Mouse (Mus musculus): ENCODE measurements around the gene Bach2.

The Bach2 gene
- long read RNA-seq, experiment 1, result 0 reads
- long read RNA-seq, experiment 2, partial matches to known transcripts, result 0 of 1 reads
- long read RNA-seq, experiment 2, other reads (novel, unspliced or antisense), result 1 of 1 reads

DNA sequence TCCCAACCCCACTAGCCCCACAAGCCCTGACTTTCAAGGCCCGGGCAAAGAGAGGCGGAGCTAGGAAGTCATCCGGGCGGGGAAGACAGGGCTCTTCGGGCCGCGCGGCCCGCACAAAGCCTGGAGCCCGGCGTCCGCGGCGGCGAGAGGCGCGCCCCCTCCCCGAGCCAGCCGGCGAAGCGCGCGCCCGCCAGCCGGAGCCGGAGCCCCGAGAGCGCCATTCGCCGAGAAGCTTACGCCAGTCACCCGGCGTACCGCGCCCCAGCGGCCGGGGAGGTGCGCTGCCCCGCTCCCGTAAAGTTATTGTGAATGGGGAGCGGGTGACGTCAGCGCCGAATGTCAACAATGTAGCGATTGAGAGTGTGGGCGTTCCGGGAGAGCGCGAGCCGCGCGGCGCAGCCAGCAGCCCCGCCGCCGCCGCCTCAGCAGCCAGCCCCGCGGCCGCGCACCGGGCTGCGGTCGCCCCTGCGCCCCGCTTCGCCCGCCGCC, at the start of gene Bach2:
TSS of gene Bach2 (plus strand) at position 439 of the 489 bp plus-strand sequence.
- intact Hi-C loops (cut with DNase I), result no loop called here

DNA sequence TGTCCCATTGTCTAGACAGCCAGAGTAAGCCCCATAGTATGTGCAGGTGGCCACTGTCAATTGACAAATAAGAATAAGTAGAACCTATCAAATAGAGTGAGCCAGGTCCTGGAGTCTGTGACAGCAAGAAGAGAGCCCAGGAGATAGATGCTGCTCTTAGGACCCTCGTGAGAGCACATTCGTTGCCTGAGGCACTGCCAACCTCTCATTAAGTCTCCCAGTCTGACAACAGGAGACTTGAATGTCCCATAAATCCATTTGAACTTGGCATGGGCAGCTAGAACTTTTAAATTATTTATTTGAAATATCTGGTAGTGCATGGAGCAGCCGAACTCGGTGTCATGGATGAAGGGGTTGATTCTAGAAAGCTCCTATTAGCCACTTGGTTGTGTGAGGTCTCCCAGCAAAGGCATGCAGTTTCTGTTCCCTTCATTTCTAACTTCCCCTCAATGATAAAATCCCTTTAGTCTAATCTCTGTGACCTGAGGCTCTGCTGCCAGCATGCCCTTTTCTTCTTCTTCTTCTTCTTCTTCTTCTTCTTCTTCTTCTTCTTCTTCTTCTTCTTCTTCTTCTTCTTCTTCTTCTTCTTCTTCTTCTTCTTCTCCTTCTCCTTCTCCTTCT, 49.1 kb upstream of the Bach2 start:
- intact Hi-C loops (cut with DNase I), result no loop called here

DNA sequence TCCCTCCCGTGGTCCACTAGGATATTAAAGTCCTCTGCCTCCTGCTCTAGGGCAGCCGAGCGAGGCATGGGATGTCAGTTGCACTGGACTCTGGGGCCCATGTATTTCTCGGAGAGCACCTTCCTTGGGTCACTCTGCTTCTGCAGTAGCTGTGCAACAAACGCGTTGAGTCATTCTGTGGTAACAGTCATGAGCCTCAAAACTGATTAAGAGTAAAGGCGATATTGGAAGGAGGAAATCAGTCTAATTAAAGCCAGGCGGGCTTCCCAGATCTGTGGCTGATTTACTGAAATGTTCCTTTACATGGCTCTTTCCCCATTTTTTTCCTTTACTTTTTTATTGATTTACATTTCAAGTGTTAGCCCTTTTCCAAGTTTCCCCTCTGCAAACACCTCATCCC, 48.1 kb upstream of the Bach2 start:
- intact Hi-C loops (cut with DNase I), result no loop called here

DNA sequence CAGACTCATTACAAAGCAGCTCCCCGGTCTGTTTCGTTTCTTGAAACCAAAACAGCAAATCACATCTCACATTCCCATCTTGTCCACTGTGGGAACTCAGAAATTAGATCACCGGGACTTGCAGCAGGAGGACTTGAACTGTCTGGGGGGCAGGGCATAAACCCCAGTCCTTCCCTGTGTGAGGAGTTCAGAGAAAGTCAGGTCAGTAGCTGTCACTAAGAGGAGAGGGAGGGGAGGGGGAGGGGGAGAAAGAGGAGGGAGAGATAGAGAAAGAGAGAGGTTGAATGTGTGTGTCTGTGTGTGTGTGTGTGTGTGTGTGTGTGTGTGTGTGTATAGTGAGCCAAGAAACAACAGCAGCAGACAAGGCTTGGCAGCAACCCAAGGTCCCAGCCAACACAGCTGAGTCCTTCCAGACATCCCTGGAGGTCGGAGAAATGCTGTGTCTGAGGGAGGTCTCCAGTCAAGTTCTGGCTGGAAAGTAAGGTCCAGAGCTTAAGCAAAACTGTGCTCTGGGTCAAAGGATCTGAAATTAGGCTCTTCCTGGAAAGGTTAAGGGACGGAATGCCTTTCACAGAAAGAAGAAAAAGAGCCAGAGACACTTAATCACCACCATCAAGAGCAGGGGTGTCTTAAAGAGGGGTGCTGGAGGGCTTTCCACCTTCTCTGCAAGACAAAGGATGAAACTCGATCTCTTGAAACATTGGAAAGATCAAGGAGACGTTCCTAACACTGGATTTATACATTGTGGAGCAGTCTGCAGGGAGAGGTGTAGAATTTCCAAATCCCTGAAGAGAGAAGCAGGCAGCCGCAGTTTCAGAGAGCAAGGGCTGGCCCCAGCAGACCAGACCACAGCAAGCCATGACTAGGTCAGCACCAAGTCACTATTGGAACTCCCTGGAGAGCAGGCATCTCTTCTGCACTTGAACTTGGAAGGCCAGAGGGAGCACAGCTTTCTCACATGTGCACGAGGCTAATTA, 42.4 kb upstream of the Bach2 start:
- intact Hi-C loops (cut with DNase I), result no loop called here

DNA sequence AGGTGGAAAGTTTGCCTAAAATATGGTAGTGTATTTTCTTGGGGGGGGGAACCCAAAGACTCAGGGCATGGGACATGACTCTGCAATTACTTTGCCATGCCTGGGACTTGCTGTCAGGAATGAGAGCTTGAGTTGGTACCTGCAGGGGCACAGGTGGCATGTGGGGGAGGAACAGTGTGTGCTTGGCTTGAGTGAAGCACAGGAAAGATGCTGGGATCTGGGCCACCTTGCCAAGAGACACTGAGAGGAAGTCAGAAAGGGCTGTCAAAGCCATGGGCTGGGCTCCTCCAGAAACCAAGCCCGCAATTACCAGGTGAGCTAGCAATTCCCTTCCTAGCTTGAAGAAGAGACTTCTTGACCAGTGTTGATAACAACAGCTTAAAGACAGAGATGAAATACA, 40.6 kb upstream of the Bach2 start:
- intact Hi-C loops (cut with DNase I), result no loop called here

DNA sequence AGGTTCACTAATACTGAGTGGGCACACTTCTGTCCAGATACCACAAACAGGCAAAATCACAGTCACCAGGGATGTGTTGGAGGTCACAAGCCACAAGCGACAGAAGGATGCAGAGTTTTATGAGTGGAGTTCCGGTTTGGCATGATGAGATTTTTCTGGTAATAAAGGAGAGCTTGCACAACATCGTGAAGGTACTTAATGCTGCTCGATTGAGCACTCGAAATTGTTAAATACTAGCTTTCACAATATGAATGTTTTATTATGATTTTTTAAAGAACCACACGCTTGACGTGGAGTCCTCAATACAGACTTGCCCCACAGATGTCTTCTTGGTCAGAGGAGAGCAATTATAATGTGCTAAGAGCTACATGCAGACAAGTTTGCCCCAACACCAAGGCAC, 40.0 kb upstream of the Bach2 start:
- intact Hi-C loops (cut with DNase I), result no loop called here

DNA sequence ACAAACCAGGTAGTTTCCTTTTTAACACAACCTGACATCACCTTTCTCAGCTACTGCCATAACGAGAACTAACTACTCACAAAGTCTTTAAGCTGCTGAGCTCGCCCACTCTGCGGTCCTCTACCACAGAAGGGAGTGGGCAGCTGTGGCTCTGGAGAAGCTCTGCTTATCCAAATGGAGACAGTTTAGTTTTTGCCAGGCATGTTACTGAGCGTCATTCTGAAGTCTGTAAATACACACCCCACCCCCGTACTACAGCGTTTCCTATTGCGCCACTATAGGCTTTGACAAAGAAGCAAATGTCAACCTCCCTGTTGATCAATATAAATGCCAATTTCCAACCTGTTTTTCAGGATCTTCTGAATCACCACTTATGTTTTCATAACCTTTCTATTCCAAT, 39.4 kb upstream of the Bach2 start:
- intact Hi-C loops (cut with DNase I), result no loop called here

DNA sequence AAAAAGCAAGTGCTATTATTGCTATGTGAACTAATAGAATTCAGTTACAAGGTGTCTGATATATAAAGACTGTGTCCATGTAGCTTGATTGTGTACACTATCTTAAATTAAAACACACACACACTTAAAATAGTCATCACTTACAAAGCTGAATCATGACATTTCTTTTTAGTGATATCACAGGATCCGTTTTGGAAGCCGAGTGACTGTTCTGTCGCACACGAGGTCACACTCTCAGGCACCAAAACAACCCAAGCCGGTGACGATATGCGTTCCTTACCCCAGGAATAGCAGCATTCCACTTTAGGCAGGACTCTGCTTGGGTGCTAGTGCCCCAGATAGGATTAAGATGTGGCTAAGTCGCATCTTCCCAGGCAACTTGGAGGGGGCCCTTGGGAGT, 37.5 kb upstream of the Bach2 start:
- intact Hi-C loops (cut with DNase I), result no loop called here

DNA sequence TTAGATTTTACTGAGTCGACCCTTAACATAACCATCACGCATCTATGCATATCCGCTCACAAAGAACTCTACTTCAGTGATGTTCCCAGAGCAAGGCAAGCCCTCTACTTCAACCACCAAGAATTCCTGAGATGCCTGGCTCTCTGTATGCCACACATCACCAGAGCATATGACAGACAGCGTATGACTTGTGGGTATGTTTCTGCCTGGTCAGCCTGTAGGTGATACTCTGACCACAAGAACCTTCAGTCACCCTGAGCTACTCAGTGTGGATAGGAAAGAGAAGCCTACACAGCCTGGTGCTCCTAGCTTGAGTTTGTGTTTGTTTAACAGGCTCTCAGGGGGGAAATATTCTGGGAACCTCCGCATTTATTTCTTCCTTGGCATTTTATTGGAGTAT, 36.2 kb upstream of the Bach2 start:
- intact Hi-C loops (cut with DNase I), result no loop called here

DNA sequence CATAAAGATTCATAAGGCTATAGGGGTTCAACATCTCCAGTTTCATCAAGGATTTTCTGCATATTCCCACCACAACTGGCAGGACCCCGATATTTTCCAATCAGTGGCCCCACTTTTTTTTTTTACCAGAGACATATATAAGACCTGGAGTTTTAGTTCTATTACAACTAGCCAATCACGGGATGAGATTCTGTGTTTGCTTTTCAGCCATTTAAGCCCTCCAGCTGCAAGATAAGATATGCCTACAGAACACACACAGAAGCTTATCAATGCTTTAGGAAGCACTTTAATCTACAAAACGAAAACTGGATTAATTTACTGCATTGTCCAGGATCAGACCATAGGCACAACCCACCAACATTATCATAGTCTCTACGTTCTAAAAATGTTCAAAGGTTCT, 33.8 kb upstream of the Bach2 start:
- intact Hi-C loops (cut with DNase I), result no loop called here

DNA sequence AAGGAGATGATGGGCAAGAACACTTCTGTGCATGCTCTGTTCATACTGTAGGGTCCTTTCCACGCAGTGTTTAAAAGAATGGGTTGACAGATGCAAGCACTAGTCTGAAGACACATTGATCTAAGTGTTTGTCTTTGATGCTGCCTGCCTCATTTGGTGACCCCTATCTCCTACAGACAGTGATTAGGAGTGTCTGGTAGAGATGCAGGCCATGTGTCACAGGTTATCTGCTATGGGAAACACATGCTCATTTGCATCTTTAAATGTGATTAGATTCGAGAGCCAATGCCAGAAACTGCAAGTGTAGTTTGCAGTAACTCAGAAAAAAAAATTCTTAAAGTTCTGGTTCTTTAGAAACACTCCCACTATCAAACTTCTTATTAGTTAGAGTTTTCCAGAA, 32.8 kb upstream of the Bach2 start:
- intact Hi-C loops (cut with DNase I), result no loop called here

DNA sequence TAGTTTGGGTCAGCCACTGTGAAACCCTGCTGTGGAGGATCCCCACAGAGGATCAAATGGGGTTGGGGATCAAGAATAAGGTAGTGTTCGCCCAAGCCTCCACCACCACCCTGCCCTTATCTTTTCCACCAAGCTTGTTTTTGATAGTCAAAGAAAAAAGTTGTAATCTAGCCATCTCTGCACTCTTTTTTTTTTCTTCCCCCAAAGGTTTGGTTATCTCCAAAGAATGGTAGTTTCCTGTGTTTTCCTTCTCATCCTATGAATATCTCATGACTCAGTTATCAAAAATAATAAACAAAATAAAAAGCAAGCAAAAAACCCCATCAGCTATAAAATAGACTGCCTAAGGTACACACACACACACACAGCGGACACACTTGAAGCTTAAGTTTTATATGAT, 28.6 kb upstream of the Bach2 start:
- intact Hi-C loops (cut with DNase I), result no loop called here

DNA sequence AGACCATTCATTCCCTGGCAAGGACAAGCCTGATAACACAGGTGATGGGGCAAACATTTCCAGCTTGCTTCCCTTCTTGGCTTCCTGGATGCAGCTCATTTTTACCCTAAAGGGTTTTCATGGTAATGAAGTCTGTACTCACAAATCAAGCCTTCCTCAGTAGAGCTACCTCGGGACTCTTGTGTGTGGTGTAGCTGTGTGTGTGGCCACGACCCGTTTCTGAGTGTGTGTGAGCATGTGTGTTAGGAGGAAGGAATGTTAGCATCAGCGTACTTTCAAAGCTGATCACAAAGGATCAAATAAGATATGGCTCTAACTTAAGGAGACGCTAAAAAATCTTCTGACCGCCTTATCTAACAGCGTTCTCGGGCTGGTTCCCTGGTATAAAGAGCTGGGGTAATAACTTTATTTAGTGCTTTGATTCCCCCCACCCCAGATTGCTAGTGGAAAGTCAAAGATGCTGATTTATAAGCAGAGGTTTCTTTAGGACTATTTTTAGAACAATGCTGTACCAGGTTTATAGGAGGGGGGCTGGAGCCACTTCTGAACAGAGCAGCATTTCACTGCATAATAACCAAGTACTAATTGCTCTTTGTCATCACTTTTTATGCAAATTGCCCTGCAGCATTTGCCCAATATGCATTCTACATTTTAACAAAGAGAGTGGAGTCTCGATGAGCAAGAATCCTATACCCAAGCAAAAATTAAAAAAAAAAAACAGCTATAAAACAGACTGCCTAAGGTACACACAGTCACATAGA, 28.0 kb upstream of the Bach2 start:
- intact Hi-C loops (cut with DNase I), result no loop called here

DNA sequence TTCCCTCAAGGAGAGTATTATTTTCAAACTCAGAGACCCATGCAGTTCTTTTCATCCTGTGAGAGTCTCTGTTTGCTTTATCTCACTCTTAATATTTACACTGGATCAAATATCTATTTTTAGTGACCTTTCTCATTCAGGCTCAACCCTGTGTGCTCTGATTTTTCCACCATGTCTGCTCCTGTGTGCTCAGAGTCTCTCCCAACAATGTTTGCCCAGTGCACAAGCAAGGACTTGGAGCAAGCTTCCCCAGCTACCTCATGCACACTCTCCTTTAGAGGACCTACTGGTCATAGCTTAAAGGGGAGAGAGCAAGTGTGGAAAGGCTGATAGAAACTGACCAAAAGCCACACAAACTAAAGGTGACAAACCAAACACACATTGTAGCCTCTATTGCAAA, 26.0 kb upstream of the Bach2 start:
- intact Hi-C loops (cut with DNase I), result no loop called here

DNA sequence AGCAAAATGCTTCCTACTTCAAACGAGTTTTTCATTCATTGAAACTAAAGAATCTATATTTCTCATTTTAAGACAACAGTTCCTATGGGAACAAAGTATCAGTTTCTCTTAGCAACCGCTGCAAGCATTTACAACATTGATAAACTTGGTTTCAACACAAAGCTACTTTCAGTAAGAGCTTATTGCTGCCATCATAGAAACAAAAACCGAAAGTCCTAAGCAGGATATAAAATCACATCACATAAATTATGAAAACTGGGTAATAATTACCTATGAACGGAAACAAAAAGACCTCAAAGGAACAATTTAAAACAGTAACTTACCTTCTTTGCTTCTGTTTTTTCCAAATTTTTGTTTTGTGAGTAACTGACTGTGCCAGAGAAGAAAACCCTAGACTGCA, 22.1 kb upstream of the Bach2 start:
- intact Hi-C loops (cut with DNase I), result no loop called here

DNA sequence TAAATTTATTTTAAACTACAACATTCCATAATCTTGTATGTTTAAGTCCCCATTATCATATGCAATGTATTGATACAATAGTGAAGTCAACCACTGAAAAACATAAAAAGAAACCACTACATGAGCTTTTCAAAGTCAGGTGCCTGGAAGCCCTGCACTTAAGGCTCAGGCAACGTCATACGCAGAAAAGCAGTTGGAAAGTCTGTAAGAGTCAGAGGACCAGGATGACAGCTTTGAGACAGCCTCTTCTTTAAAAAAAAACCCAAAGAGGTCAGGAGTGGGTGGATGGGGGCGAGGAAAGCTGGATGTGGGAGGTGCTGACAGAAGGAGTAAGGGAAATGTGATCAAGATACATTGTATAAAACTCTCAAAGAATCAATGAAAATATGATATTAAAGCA, 21.6 kb upstream of the Bach2 start:
- intact Hi-C loops (cut with DNase I), result no loop called here

DNA sequence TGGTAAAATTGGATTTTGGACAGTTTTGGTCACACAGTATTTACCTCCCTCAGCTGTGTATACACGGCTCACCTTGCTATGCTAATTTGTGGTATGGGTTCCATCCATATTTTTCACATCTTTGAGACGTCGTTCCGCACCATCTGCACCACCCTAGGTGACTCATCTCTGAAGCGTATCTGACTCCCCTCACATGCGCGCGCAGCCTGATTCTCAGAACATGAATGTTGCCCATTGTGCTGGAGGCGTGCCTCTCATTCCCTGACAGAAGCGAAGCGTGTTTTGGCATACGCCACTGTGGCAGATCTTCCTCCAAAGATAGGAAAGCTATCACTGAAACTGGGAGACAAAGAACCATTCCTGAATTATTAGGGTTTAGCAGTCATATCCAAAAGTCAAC, 21.0 kb upstream of the Bach2 start:
- intact Hi-C loops (cut with DNase I), result no loop called here

DNA sequence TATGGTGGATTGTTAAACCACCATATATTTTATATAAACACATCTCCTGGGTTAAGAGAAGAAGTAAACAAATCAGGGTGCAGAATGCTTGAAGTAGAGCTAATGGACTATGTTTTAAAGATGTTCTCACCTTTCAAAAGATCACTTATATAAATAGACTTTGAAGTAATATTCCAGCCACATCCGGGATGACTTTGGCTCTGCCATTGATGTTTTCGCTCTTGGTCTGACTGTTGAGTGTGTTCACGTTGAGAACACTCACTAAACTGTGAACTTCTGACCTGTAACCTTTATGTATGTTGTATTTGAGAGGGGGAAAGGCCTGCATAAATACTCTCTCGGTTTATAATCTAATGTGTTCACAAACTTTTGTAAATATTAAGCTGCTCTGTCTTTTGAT, 20.2 kb upstream of the Bach2 start:
- intact Hi-C loops (cut with DNase I), result no loop called here

DNA sequence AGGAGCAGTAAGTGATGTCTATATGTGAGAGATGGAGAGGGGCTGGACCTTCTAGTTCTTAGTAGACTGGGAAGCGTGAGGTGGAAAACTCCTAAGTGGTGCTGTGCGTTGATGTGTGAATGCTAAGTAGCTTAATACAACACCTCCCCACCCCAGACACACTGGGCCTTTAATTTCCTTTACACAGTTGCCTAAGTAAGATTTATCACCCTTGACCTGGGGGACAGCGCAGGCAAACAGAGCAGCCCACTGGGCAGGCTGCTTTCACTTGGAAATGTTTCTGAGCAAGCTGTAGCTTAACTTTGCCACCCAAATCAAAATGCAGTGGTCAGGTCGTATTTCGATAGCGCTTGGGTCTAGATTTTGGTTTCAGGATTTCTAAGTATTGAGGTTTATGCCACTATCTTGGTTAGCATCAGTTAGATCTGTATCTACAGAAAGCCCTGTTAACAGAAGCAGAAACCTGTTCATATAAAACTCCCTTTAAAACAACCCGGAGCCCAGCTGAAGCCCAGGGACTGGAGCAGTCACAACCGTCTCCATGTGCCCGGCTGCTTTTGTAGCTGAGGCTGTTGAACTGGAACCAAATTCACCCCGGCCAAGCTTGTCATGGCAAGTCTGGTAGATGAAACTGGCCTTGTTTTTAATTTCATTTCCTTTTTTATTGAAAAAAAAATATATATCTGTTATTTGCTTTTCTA, 19.0 kb upstream of the Bach2 start:
- intact Hi-C loops (cut with DNase I), result no loop called here

DNA sequence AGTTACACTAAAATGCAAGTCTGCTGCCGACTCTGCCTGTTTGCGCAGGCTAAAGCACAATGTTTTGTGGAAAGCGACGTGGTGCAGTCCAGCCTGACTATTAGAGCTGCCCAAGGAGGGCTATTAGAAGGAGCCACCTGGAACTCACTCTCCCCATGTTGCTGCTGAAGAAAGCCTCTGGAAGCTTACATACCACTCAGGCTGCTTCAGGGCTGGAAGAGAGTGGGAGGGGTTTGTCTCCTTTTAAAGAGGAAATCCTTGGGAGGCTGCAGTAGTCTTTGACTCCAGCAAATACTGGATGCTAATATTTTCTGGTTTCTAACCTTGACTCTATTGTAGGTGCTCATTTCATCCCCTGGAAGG, 18.5 kb upstream of the Bach2 start:
- intact Hi-C loops (cut with DNase I), result no loop called here

DNA sequence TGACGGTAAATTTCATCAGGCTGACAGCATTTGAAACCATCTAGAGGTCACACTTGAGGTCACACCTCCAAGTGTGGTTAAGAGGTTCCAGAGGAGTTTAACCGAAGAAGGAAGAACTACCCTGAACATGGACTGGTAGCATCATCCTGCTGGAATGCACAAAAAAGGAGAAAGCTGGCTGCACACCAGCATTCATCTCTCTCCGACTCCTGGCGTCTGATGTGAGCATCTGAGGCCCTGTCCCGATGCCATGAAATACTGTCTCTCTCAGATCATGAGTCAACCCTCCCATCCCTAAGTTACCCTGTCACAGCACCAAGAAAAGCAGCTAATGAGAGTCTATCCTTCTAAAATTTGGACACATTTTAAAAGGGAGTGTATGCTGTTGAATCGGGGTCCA, 17.6 kb upstream of the Bach2 start:
- intact Hi-C loops (cut with DNase I), result no loop called here

All from adrenal gland (tissue).